Mouse (Mus musculus) megakaryocyte, embryonic 14.5 days (primary cell): Measurements from ENCODE around the gene Irak3. TPM values are rescaled to one million over a fixed set of nuclear protein-coding genes. Genes with fewer than 3 reads are reported as not detected.

ENCODE experiments used
- H3K27me3 ChIP-seq: replicated peaks from 2 replicates; pipeline ENCODE3; 2012; ENCODE audit warnings: inconsistent platforms
- H3K36me3 ChIP-seq: replicated peaks from 2 replicates; pipeline ENCODE3; 2012; ENCODE audit warnings: low read length, inconsistent platforms, mixed read lengths
- H3K4me1 ChIP-seq: 2 replicates; pipeline ENCODE4 v1.6.1; 2012; ENCODE audit warnings: inconsistent platforms
- H3K4me3 ChIP-seq: replicated peaks from 2 replicates; pipeline ENCODE3; 2012; ENCODE audit warnings: moderate library complexity, mild to moderate bottlenecking, inconsistent platforms
- H3K9me3 ChIP-seq: 2 replicates; pipeline ENCODE4 v1.6.1; 2012; ENCODE audit warnings: inconsistent platforms
- FLI1 ChIP-seq: IDR thresholded peaks from 2 replicates; pipeline ENCODE4 v1.6.1; 2012; ENCODE audit warnings: low read length, inconsistent platforms, mixed read lengths
- GATA1 ChIP-seq: IDR thresholded peaks from 3 replicates; pipeline ENCODE4 v1.6.1; 2012; ENCODE audit warnings: mixed read lengths, low read length, inconsistent platforms, borderline replicate concordance
- polyA plus RNA-seq: library from polyadenylated mRNA; stranded (reverse); fragments of >175 nt; gene quantifications from 2 replicates; pipeline ENCODE4 v1.2.3, GENCODE M21; 2012; ENCODE audit warnings: low replicate concordance; ENCODE audit not compliant: insufficient read depth

Gene Irak3
- polyA plus RNA-seq, 1 experiment = 4.9 TPM

GRCm38 (mm10) chr10:120189276-120189675, 12.7 kb downstream of the Irak3 start:
- Histone ChIP-seq H3K4me3 (peak overlapping the region; percentile 87), H3K27me3 (no peaks in the 10 kb centered on the region), H3K9me3 (no peaks in the 10 kb centered on the region), H3K36me3 (peaks cover 22% of the 10 kb centered on the region), H3K4me1 (peaks cover 74% of the 10 kb centered on the region)
- TF ChIP-seq GATA1 (no peak), FLI1 (no peak)

- H3K9me3 ChIP-seq = no peaks in the 10 kb centered on the region
- peaks cover 19% of the 10 kb centered on the region for H3K36me3 ChIP-seq
- no peaks in the 10 kb centered on the region for H3K27me3 ChIP-seq
- peaks cover 76% of the 10 kb centered on the region for H3K4me1 ChIP-seq
- H3K4me3 ChIP-seq = peak overlapping the region; percentile 16
- TF ChIP-seq GATA1 (no peak), FLI1 (no peak)
Observed at GRCm38 (mm10) chr10:120188513-120188912, 13.4 kb downstream of the Irak3 start.

GRCm38 (mm10) chr10:120183342-120183741, 18.6 kb downstream of the Irak3 start:
- Histone ChIP-seq H3K9me3 (peaks cover 5% of the 10 kb centered on the region), H3K36me3 (peaks cover 18% of the 10 kb centered on the region), H3K4me1 (peaks cover 42% of the 10 kb centered on the region), H3K4me3 (no peak overlapping the region), H3K27me3 (no peaks in the 10 kb centered on the region)
- no peak for TF ChIP-seq GATA1
- no peak for TF ChIP-seq FLI1

GRCm38 (mm10) chr10:120182887-120183286, 19.0 kb downstream of the Irak3 start:
- TF ChIP-seq FLI1 (no peak), GATA1 (no peak)
- H3K4me3 ChIP-seq = no peak overlapping the region
- H3K36me3 ChIP-seq = peaks cover 23% of the 10 kb centered on the region
- H3K9me3 ChIP-seq = peaks cover 5% of the 10 kb centered on the region
- peaks cover 37% of the 10 kb centered on the region for H3K4me1 ChIP-seq
- H3K27me3 ChIP-seq = no peaks in the 10 kb centered on the region

- H3K4me1 ChIP-seq = peaks cover 6% of the 10 kb centered on the region
- H3K9me3 ChIP-seq = peaks cover 11% of the 10 kb centered on the region
- no peak for TF ChIP-seq FLI1
- TF ChIP-seq GATA1 = no peak
- H3K4me3 ChIP-seq = no peak overlapping the region
- H3K36me3 ChIP-seq = peaks cover 86% of the 10 kb centered on the region
- H3K27me3 ChIP-seq = no peaks in the 10 kb centered on the region
Observed at GRCm38 (mm10) chr10:120174192-120174705, 27.7 kb downstream of the Irak3 start.

GRCm38 (mm10) chr10:120171340-120171739, 30.6 kb downstream of the Irak3 start:
- Histone ChIP-seq H3K9me3 (peaks cover 11% of the 10 kb centered on the region), H3K27me3 (no peaks in the 10 kb centered on the region), H3K4me1 (peaks cover 27% of the 10 kb centered on the region), H3K36me3 (peaks cover 77% of the 10 kb centered on the region), H3K4me3 (no peak overlapping the region)
- TF ChIP-seq GATA1 = no peak

GRCm38 (mm10) chr10:120170277-120170676, 31.7 kb downstream of the Irak3 start:
- TF ChIP-seq FLI1 = no peak
- no peak for TF ChIP-seq GATA1
- no peaks in the 10 kb centered on the region for H3K27me3 ChIP-seq
- H3K4me1 ChIP-seq = peaks cover 27% of the 10 kb centered on the region
- peaks cover 11% of the 10 kb centered on the region for H3K9me3 ChIP-seq
- H3K36me3 ChIP-seq = peaks cover 75% of the 10 kb centered on the region
- H3K4me3 ChIP-seq = no peak overlapping the region

GRCm38 (mm10) chr10:120169841-120170240, 32.1 kb downstream of the Irak3 start:
- Histone ChIP-seq H3K4me3 (no peak overlapping the region), H3K4me1 (peaks cover 27% of the 10 kb centered on the region), H3K27me3 (no peaks in the 10 kb centered on the region), H3K36me3 (peaks cover 75% of the 10 kb centered on the region), H3K9me3 (peaks cover 11% of the 10 kb centered on the region)
- TF ChIP-seq GATA1 (no peak), FLI1 (no peak)

GRCm38 (mm10) chr10:120169064-120169463, 32.9 kb downstream of the Irak3 start:
- Histone ChIP-seq H3K27me3 (no peaks in the 10 kb centered on the region), H3K36me3 (peaks cover 73% of the 10 kb centered on the region), H3K9me3 (peaks cover 11% of the 10 kb centered on the region), H3K4me1 (peaks cover 27% of the 10 kb centered on the region), H3K4me3 (peak overlapping the region; percentile 50)
- no peak for TF ChIP-seq GATA1
- no peak for TF ChIP-seq FLI1

- H3K4me1 ChIP-seq = peaks cover 27% of the 10 kb centered on the region
- no peaks in the 10 kb centered on the region for H3K27me3 ChIP-seq
- peaks cover 72% of the 10 kb centered on the region for H3K36me3 ChIP-seq
- no peak overlapping the region for H3K4me3 ChIP-seq
- TF ChIP-seq FLI1 (no peak), GATA1 (no peak)
- H3K9me3 ChIP-seq = peaks cover 11% of the 10 kb centered on the region
Observed at GRCm38 (mm10) chr10:120168070-120168469, 33.9 kb downstream of the Irak3 start.
